Mouse (Mus musculus) liver, postnatal 0 days (tissue): ENCODE data around the gene Vps35l.

Source experiments
- CTCF ChIP-seq: sonication (generic); IDR thresholded peaks from 2 replicates; pipeline ENCODE4 v1.5.1; 2016; ENCODE audit warnings: antibody characterized with exemption, low read depth
- EP300 ChIP-seq: IDR thresholded peaks from 2 replicates; pipeline ENCODE4 v1.6.1; 2016; ENCODE audit warnings: antibody characterized with exemption, low read depth, mild to moderate bottlenecking

- TF ChIP-seq CTCF: no peak
- no peak for TF ChIP-seq EP300
Measured at GRCm38 (mm10) chr7:118704001-118704850, 35.8 kb upstream of the Vps35l start.
